Mouse (Mus musculus) gastrocnemius, postnatal 36 days (tissue): ENCODE measurements around the gene Robo4. TPM values are rescaled to one million over a fixed set of nuclear protein-coding genes. Genes with fewer than 3 reads are reported as not detected.
A peak's percentile ranks its signal among the peaks of the same experiment; 100 is the strongest.

Source experiments
- DNase-seq, 2 experiments: peaks; one replicate each; pipeline ENCODE4 v3.0.0; 2022
- intact Hi-C: fragments of 180-260 bp; cut with DNase I; formaldehyde crosslinking; loops from one replicate; pipeline ENCODE4 v1.15.1; 2025
- total RNA-seq, 2 experiments: library from RNA; stranded (reverse); gene quantifications; 2 replicates each; pipeline ENCODE4 v1.2.3; 2021

The Robo4 gene
- total RNA-seq, 2 experiments from 2014 or later, result 8.2 to 8.6 TPM

- intact Hi-C loops, result no loop called here
- DNase-seq, result no peak
Measured at GRCm38 (mm10) chr9:37393482-37394131, 8.1 kb upstream of the Robo4 start.

- intact Hi-C loops, result no loop called here
- DNase-seq, result no peak
Measured at GRCm38 (mm10) chr9:37400585-37400984, 1.1 kb upstream of the Robo4 start.

GRCm38 (mm10) chr9:37402501-37402900 lies 804 bp downstream of the Robo4 start:
- intact Hi-C loops, result no loop called here
- no peak for DNase-seq

GRCm38 (mm10) chr9:37403011-37403410 lies 1.3 kb downstream of the Robo4 start:
- DNase-seq, result no peak
- intact Hi-C loops, result no loop called here

GRCm38 (mm10) chr9:37406372-37406771 lies 4.7 kb downstream of the Robo4 start:
- no peak for DNase-seq
- intact Hi-C loops, result no loop called here

- no peak for DNase-seq
- intact Hi-C loops, result no loop called here
Measured at GRCm38 (mm10) chr9:37407850-37408502, 6.3 kb downstream of the Robo4 start.

GRCm38 (mm10) chr9:37409698-37410445 lies 8.2 kb downstream of the Robo4 start:
- no peak for DNase-seq
- intact Hi-C loops, result no loop called here

- DNase-seq, result no peak
- intact Hi-C loops, result no loop called here
Measured at GRCm38 (mm10) chr9:37412989-37413388, 11.3 kb downstream of the Robo4 start.

- no peak for DNase-seq
- intact Hi-C loops, result no loop called here
Measured at GRCm38 (mm10) chr9:37414666-37415065, 13.0 kb downstream of the Robo4 start.

- DNase-seq, result no peak
- intact Hi-C loops, result no loop called here
Measured at GRCm38 (mm10) chr9:37418791-37419190, 17.1 kb downstream of the Robo4 start.

GRCm38 (mm10) chr9:37420676-37421075 lies 19.0 kb downstream of the Robo4 start:
- intact Hi-C loops, result no loop called here
- peak; percentile 58 to 76 for DNase-seq

GRCm38 (mm10) chr9:37421239-37421638 lies 19.5 kb downstream of the Robo4 start:
- DNase-seq, result no peak
- intact Hi-C loops, result no loop called here

GRCm38 (mm10) chr9:37429326-37429725 lies 27.6 kb downstream of the Robo4 start:
- intact Hi-C loops, result no loop called here
- no peak for DNase-seq

GRCm38 (mm10) chr9:37430582-37430981 lies 28.9 kb downstream of the Robo4 start:
- DNase-seq, result peak; percentile 77 to 82
- intact Hi-C loops, result loop anchor here (10.0 kb wide), 1 partner anchor 114 kb away; no protein-coding TSS in a partner anchor

GRCm38 (mm10) chr9:37432026-37432666 lies 30.4 kb downstream of the Robo4 start:
- no peak for DNase-seq
- intact Hi-C loops, result loop anchor here (10.0 kb wide), 1 partner anchor 113 kb away; no protein-coding TSS in a partner anchor

GRCm38 (mm10) chr9:37432720-37433421 lies 31.2 kb downstream of the Robo4 start, which contains the start of gene Robo3:
TSS of gene Robo3 (minus strand) at chr9:37433246.
- DNase-seq, result no peak
- intact Hi-C loops, result loop anchor here (10.0 kb wide), 1 partner anchor 112 kb away; no protein-coding TSS in a partner anchor

GRCm38 (mm10) chr9:37433823-37434560 lies 32.3 kb downstream of the Robo4 start:
- intact Hi-C loops, result loop anchor here (10.0 kb wide), 1 partner anchor 111 kb away; no protein-coding TSS in a partner anchor
- DNase-seq, result no peak

- intact Hi-C loops, result loop anchor here (10.0 kb wide), 1 partner anchor 110 kb away; no protein-coding TSS in a partner anchor
- DNase-seq, result no peak
Measured at GRCm38 (mm10) chr9:37434932-37435331, 33.2 kb downstream of the Robo4 start.

- intact Hi-C loops, result loop anchor here (10.0 kb wide), 1 partner anchor 109 kb away; no protein-coding TSS in a partner anchor
- DNase-seq, result no peak
Measured at GRCm38 (mm10) chr9:37435616-37436015, 33.9 kb downstream of the Robo4 start.
